Mouse (Mus musculus) bone marrow, adult 2 months (tissue): ENCODE results near the gene Ly6g5c.

Experiments used
- CTCF ChIP-seq: fragments of 200-500 bp; IDR thresholded peaks from 2 replicates; pipeline ENCODE4 v1.5.1; 2011; ENCODE audit warnings: low read length, control low read depth; ENCODE audit not compliant: control insufficient read depth, insufficient read depth
- POLR2A ChIP-seq: fragments of 200-500 bp; IDR thresholded peaks from 2 replicates; pipeline ENCODE4 v1.6.1; 2011; ENCODE audit warnings: low read depth, mild to moderate bottlenecking, control low read depth, low read length, borderline replicate concordance; ENCODE audit not compliant: control insufficient read depth

- TF ChIP-seq POLR2A = no peak
- TF ChIP-seq CTCF = no peak
Measured at GRCm38 (mm10) chr17:35161421-35161820, 53.3 kb downstream of the Ly6g5c start.
